Mouse (Mus musculus) heart, adult 2 months (tissue): ENCODE measurements around the gene Ell.

Experiments used
- CTCF ChIP-seq: fragments of 200-600 bp; IDR thresholded peaks from 2 replicates; pipeline ENCODE4 v1.8.1; 2022; ENCODE audit warnings: antibody characterized with exemption, mild to moderate bottlenecking, moderate library complexity
- EP300 ChIP-seq: fragments of 200-500 bp; IDR thresholded peaks from 2 replicates; pipeline ENCODE4 v1.6.1; 2011; ENCODE audit warnings: low read depth, low read length, control low read depth; ENCODE audit not compliant: insufficient read depth
- POLR2A ChIP-seq: fragments of 200-500 bp; IDR thresholded peaks from 2 replicates; pipeline ENCODE4 v1.6.1; 2011; ENCODE audit warnings: mild to moderate bottlenecking, low read depth, low read length, control low read depth; ENCODE audit not compliant: insufficient read depth

- TF ChIP-seq EP300 (peak; percentile 16; the same call in 1 of the 2 replicates), CTCF (no peak), POLR2A (0 out of 2 replicates have a peak, but pooled peaks have one; percentile 24)
These were observed 94.8 kb downstream of the Ell start for GRCm38 (mm10) chr8:70634066-70634465.
